Mouse (Mus musculus) testis, adult 2 months (tissue): ENCODE results near the gene Gjb4.

Source experiments
- CTCF ChIP-seq: fragments of 200-500 bp; IDR thresholded peaks from 2 replicates; pipeline ENCODE4 v1.5.1; 2012; ENCODE audit warnings: low read depth, mild to moderate bottlenecking, inconsistent platforms, low read length, moderate library complexity; ENCODE audit not compliant: control insufficient read depth, insufficient read depth, insufficient replicate concordance
- POLR2A ChIP-seq: fragments of 200-500 bp; IDR thresholded peaks from 2 replicates; pipeline ENCODE4 v1.6.1; 2012; ENCODE audit warnings: low read depth, mild to moderate bottlenecking, inconsistent platforms, low read length, moderate library complexity; ENCODE audit not compliant: control insufficient read depth

DNA sequence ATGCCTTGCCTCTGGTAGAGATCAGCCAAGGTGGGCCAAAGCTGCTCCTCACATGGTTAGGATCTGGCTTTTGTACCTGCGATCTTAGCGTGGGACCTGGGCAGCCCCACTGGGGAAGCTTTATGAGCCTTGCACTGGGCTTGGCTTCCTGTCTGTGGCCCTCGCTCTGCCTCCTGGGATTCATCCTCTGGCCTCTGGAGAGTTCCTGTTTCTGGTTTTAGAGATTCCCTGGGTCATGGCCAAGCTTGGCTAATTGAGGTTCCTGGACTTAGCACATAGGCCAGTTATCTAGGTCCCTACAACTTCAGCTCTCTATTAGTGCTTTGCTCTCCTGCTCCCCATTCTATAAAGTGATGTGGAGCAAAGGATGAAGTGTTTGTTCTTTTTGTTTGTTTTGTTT, 50.1 kb downstream of the Gjb4 start:
- TF ChIP-seq CTCF (no peak), POLR2A (no peak)
